In the genomic region with DNA sequence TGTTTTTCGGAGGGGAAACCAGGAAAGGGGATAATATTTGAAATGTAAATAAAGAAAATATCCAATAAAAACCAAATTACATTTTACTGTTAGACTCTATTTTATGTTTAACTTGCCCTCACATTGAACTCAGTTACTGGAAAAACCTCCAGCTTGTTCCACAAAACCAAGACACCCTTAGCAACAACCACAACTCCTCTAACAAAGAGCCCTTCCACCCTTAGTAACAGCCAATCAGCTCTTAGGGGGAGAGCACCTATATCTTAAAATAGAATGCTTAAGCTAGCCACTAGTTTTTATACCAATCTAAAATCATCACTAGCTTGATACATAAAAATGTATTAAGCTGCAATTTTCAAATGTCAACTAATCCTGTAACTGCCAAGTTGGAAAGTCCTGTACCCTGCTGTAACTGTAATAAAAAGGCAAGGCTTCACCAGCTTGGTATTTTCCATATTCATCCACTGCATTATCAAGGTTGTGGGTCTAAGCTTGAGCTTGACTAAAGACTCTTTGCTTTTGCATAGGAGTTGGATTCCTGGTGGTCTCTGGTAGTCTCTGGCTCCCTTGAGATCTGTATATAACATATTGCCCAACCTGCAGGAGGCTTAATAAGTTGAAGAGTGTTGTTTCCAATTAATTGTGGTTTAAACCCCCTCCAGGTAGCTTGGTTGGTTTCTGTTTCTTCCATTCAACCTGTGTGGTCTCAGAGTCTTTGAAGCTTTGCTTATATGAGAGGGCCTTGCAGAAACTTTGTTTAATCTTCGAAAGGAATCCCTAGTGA, we compare ENCODE assay signal across 20 mouse cellular contexts.
"Had no signal": no experiment of that assay in that cellular context is flagged by ENCODE, and none has a peak within 500 bp of the region (broad histone marks: within the 10 kb centered on the region; RNA-seq: fewer than 3 reads in every experiment).

No protein-coding gene starts in this region.

- H3K4me2 ChIP-seq: liver, embryonic 12.5 days; liver, embryonic 15.5 days; lung, embryonic 15.5 days had no signal

- H3K36me3 ChIP-seq: liver, embryonic 12.5 days; liver, embryonic 15.5 days; lung, embryonic 15.5 days; midbrain, embryonic 10.5 days had no signal

- H3K27me3 ChIP-seq: liver, embryonic 12.5 days; liver, embryonic 15.5 days; lung, embryonic 15.5 days; megakaryocyte, embryonic 14.5 days had no signal

- H3K4me1 ChIP-seq: liver, embryonic 12.5 days; liver, embryonic 15.5 days; lung, embryonic 15.5 days; megakaryocyte, embryonic 14.5 days; midbrain, embryonic 10.5 days had no signal

- H3K9ac ChIP-seq: liver, embryonic 12.5 days; liver, embryonic 15.5 days; lung, embryonic 15.5 days had no signal

- H3K27ac ChIP-seq: layer of hippocampus, adult 2 months; left cerebral cortex, adult 2 months; liver, embryonic 12.5 days; liver, embryonic 15.5 days; lung, embryonic 15.5 days; midbrain, embryonic 10.5 days had no signal

- H3K4me3 ChIP-seq: layer of hippocampus, adult 2 months; left cerebral cortex, adult 2 months; liver, embryonic 12.5 days; liver, embryonic 15.5 days; lung, embryonic 15.5 days; megakaryocyte, embryonic 14.5 days; midbrain, embryonic 10.5 days had no signal

- H3K9me3 ChIP-seq: liver, embryonic 15.5 days; lung, embryonic 15.5 days had no signal

- DNase-seq: kidney, adult 18-20 months; kidney, adult 9 months; kidney, postnatal 25 days; layer of hippocampus, adult 9-11 months; layer of hippocampus, postnatal 36 days; left cerebral cortex, postnatal 4 days; liver; lung, adult 18-20 months; lung, postnatal 10 days; lung, postnatal 36 days; midbrain, embryonic 14.5 days; thymus, adult 18-20 months; thymus, postnatal 36 days had no signal

- ATAC-seq: liver, embryonic 12.5 days had no signal
